Mouse (Mus musculus): ENCODE data around the gene Cep97.
"Not testable (repeated sequence)": the region's sequence is repeated elsewhere in the genome, so short reads cannot be mapped to it uniquely, and the experiment has no call there.

The Cep97 gene

GRCm38 (mm10) chr16:55947876-55948410, 13.3 kb upstream of the Cep97 start:
- not testable (repeated sequence) for DNase-seq (ENCODE audit: low read depth, low spot score)

- DNase-seq (ENCODE audit: low read depth, low spot score), result no peak
These were observed 12.6 kb upstream of the Cep97 start for GRCm38 (mm10) chr16:55947266-55947665.

- no peak for DNase-seq (ENCODE audit: low read depth, low spot score)
These were observed 6.1 kb upstream of the Cep97 start for GRCm38 (mm10) chr16:55940781-55941180.

GRCm38 (mm10) chr16:55939703-55940102, 5.0 kb upstream of the Cep97 start:
- DNase-seq (ENCODE audit: low read depth, low spot score), result no peak

GRCm38 (mm10) chr16:55938761-55939160, 4.1 kb upstream of the Cep97 start:
- DNase-seq (ENCODE audit: low read depth, low spot score), result no peak

- DNase-seq (ENCODE audit: low read depth, low spot score), result no peak
These were observed 843 bp downstream of the Cep97 start for GRCm38 (mm10) chr16:55933681-55934343.

- no peak for DNase-seq (ENCODE audit: low read depth, low spot score)
These were observed 10.6 kb downstream of the Cep97 start for GRCm38 (mm10) chr16:55924010-55924409.

GRCm38 (mm10) chr16:55922079-55922478, 12.6 kb downstream of the Cep97 start:
- DNase-seq (ENCODE audit: low read depth, low spot score), result no peak

GRCm38 (mm10) chr16:55914716-55915115, 19.9 kb downstream of the Cep97 start:
- DNase-seq (ENCODE audit: low read depth, low spot score), result no peak

GRCm38 (mm10) chr16:55910208-55910793, 24.4 kb downstream of the Cep97 start:
- no peak for DNase-seq (ENCODE audit: low read depth, low spot score)

GRCm38 (mm10) chr16:55906928-55907679, 27.6 kb downstream of the Cep97 start:
- no peak for DNase-seq (ENCODE audit: low read depth, low spot score)

GRCm38 (mm10) chr16:55905370-55905769, 29.3 kb downstream of the Cep97 start:
- no peak for DNase-seq (ENCODE audit: low read depth, low spot score)

GRCm38 (mm10) chr16:55901839-55902756, 32.6 kb downstream of the Cep97 start:
- no peak for DNase-seq (ENCODE audit: low read depth, low spot score)

GRCm38 (mm10) chr16:55898385-55899002, 36.2 kb downstream of the Cep97 start:
- DNase-seq (ENCODE audit: low read depth, low spot score), result no peak

GRCm38 (mm10) chr16:55895651-55896095, 39.0 kb downstream of the Cep97 start:
- DNase-seq (ENCODE audit: low read depth, low spot score), result no peak

- peak; percentile 53 for DNase-seq (ENCODE audit: low read depth, low spot score)
These were observed 39.6 kb downstream of the Cep97 start, which contains the start of gene Nxpe3 for GRCm38 (mm10) chr16:55894893-55895650. Gene Nxpe3 (minus strand): TSS chr16:55895285.

GRCm38 (mm10) chr16:55894536-55894892, 40.1 kb downstream of the Cep97 start:
- DNase-seq (ENCODE audit: low read depth, low spot score), result no peak

GRCm38 (mm10) chr16:55893410-55894107, 41.1 kb downstream of the Cep97 start:
- DNase-seq (ENCODE audit: low read depth, low spot score), result no peak

- no peak for DNase-seq (ENCODE audit: low read depth, low spot score)
These were observed 42.2 kb downstream of the Cep97 start for GRCm38 (mm10) chr16:55892484-55892883.
